Mouse (Mus musculus) hindbrain, postnatal 0 days (tissue): ENCODE results near the gene Olfr955. TPM values are rescaled to one million over a fixed set of nuclear protein-coding genes. Genes with fewer than 3 reads are reported as not detected.

ENCODE experiments used
- ATAC-seq: fragments of 200-750 bp; cut with Nextera tagmentation; 2 replicates; pipeline ENCODE4 v1.8.0; 2017; ENCODE audit warnings: mild to moderate bottlenecking, moderate TSS enrichment, moderate library complexity
- DNase-seq: peaks from one replicate; pipeline ENCODE4 v3.0.0-alpha.2; 2015; ENCODE audit warnings: low spot score
- H3K27ac ChIP-seq: fragments of 300-500 bp; sonication (generic); 2 replicates; pipeline ENCODE4 v1.5.1; 2014; ENCODE audit warnings: mild to moderate bottlenecking
- H3K27me3 ChIP-seq: fragments of 300-500 bp; sonication (generic); 2 replicates; pipeline ENCODE4 v1.6.1; 2014; ENCODE audit warnings: low read length, mixed read lengths; ENCODE audit not compliant: insufficient read depth
- H3K36me3 ChIP-seq: fragments of 300-500 bp; sonication (generic); 2 replicates; pipeline ENCODE4 v1.6.1; 2014; ENCODE audit warnings: low read length, mixed read lengths; ENCODE audit not compliant: insufficient read depth
- H3K4me1 ChIP-seq: fragments of 300-500 bp; sonication (generic); 2 replicates; pipeline ENCODE4 v1.6.1; 2014; ENCODE audit warnings: antibody characterized with exemption, low read length, mixed read lengths; ENCODE audit not compliant: insufficient read depth
- H3K4me2 ChIP-seq: fragments of 300-500 bp; sonication (generic); 2 replicates; pipeline ENCODE4 v1.6.1; 2014; ENCODE audit warnings: low read depth, mild to moderate bottlenecking, low read length, moderate library complexity, mixed read lengths
- H3K4me3 ChIP-seq: fragments of 300-500 bp; sonication (generic); 2 replicates; pipeline ENCODE4 v1.5.1; 2014; ENCODE audit warnings: low read length
- H3K9ac ChIP-seq: fragments of 300-500 bp; sonication (generic); replicated peaks from 2 replicates; pipeline ENCODE4 v1.6.1; 2014; ENCODE audit warnings: mild to moderate bottlenecking, low read length, moderate library complexity, mixed read lengths
- H3K9me3 ChIP-seq: fragments of 300-500 bp; sonication (generic); 2 replicates; pipeline ENCODE4 v1.6.1; 2016; ENCODE audit warnings: low read length, mixed read lengths
- CTCF ChIP-seq: IDR thresholded peaks from 2 replicates; pipeline ENCODE4 v1.5.1; 2016; ENCODE audit warnings: antibody characterized with exemption, control low read depth, low read depth
- WGBS: fragments of 180-500 bp; shearing (Covaris S2); extraction: QIAGEN DNeasy Blood & Tissue Kit; methylation state at CpG from one replicate; pipeline ENCODE4 v1.1.7; 2014; 5-methylcytosine and 5-hydroxymethylcytosine counted together
- polyA plus RNA-seq: library from polyadenylated mRNA; unstranded; fragments of >200 nt; fragmentation: Nextera tagmentation; extraction: Ambion mirVana; gene quantifications from 2 replicates; pipeline ENCODE4 v1.2.1, GENCODE M21; 2015
- total RNA-seq: library from RNA; depleted of rRNA; stranded (reverse); fragments of >200 nt; gene quantifications from 2 replicates; pipeline ENCODE4 v1.2.3, GENCODE M21; 2014; rRNA removed

Olfr955 gene
- total RNA-seq (not detected in 2 replicates), polyA plus RNA-seq (not detected in 2 replicates)

DNA sequence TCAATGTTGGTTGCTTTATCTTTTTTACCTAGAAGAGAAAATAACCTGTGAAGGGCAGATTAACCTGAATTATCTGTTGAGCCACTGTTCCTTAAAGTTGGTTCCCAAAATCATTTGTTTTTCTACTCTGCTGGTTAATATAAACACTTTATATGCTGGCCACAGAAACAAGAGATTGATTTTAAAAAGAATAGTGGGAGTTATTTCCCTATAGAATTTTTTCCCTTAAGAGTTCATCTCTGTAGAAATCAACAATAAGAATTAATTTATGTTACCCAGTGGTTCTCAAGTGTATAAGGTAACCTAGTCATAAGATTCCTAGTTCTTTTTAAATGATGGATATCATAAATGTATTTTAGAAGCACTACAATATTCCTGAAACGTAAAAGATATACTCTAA is at the start of gene Olfr955:
TSS of gene Olfr955 (minus strand) at position 101 of the 400 bp plus-strand sequence.
- H3K36me3 ChIP-seq, result no peaks in the 10 kb centered on the region
- H3K4me3 ChIP-seq, result no peak within 1 kb of the TSS
- no peaks in the 10 kb centered on the region for H3K9me3 ChIP-seq
- no peak within 1 kb of the TSS for H3K9ac ChIP-seq
- H3K4me2 ChIP-seq, result no peak within 1 kb of the TSS
- WGBS, result 56% methylated on average over 1 of the region's 1 CpGs
- no peaks in the 10 kb centered on the region for H3K27me3 ChIP-seq
- DNase-seq (no peak), ATAC-seq (no peak)
- no peak for TF ChIP-seq CTCF
- H3K27ac ChIP-seq, result no peak within 1 kb of the TSS
- H3K4me1 ChIP-seq, result no peaks in the 10 kb centered on the region

DNA sequence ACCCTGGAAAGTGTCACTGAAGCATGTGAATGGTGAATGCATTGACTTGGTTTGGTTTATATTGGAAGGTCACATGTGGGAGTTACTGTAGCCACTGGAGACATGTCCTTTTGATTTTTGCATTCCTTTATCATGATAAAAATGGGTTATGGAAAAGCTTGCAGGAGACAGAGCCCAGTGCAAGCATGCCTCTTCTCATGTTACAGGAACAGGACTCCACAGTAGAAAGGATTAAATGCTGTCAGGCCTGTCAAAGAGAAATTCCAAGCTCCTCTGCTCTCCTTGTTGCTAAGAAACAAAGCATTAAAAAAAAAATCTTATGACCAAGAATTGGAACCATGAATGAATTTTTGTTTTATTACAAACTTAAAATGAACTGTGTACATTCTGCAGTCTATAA is 46.9 kb upstream of the Olfr955 start:
- Histone ChIP-seq H3K27me3 (no peaks in the 10 kb centered on the region), H3K4me2 (no peak overlapping the region), H3K36me3 (no peaks in the 10 kb centered on the region), H3K27ac (no peak overlapping the region), H3K4me3 (no peak overlapping the region), H3K4me1 (no peaks in the 10 kb centered on the region), H3K9ac (no peak overlapping the region), H3K9me3 (no peaks in the 10 kb centered on the region)
- TF ChIP-seq CTCF, result no peak
- ATAC-seq (no peak), DNase-seq (no peak)

DNA sequence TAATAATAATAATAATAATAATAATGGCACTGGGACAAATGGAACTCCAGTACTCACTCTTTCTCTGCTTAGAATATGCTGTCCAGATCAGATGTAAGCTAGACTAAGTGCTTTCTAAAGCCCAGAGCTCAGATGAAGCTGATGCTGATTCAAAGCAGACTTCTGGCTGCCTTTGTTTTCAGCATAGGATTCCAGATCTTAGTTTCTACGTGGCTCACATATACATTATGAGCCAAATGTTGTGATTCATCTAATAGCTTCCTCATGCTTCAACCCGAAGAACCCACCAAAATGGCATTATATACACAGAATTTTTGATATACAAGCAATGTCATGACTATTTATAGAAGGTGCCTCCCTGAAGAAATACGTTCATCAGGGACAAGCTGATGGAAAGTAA is 43.8 kb upstream of the Olfr955 start, which contains the start of gene Olfr957:
TSS of gene Olfr957 (minus strand) at position 279 of the 400 bp plus-strand sequence.
- Histone ChIP-seq H3K27ac (no peak within 1 kb of the TSS), H3K4me2 (no peak within 1 kb of the TSS), H3K4me3 (no peak within 1 kb of the TSS), H3K4me1 (no peaks in the 10 kb centered on the region), H3K27me3 (no peaks in the 10 kb centered on the region), H3K9me3 (no peaks in the 10 kb centered on the region), H3K9ac (no peak within 1 kb of the TSS), H3K36me3 (no peaks in the 10 kb centered on the region)
- no peak for TF ChIP-seq CTCF
- no peak for ATAC-seq
- 77% methylated on average over 3 of the region's 3 CpGs for WGBS
- DNase-seq, result no peak

DNA sequence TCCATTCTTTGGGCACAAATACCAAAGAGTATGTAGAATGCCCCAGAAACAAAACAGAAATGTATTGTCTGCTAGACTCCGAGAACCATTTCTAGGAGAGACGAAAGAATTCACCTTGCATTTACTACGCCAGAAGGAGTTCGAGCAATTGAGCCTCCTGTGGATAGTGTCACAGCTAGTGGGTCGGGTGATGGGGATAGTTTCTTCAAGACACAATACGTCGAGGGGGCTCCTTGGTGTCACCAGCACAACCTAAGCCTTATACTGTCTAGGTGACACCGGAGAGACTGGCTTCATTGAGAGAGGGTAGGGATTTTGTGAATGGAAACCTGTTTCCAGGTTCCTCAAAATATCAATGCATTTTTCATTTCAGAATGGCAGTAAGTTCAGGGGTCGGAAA is 37.7 kb upstream of the Olfr955 start:
- DNase-seq, result no peak
- Histone ChIP-seq H3K4me3 (no peak overlapping the region), H3K36me3 (no peaks in the 10 kb centered on the region), H3K27ac (no peak overlapping the region), H3K9ac (no peak overlapping the region), H3K4me2 (no peak overlapping the region), H3K9me3 (no peaks in the 10 kb centered on the region), H3K4me1 (no peaks in the 10 kb centered on the region), H3K27me3 (no peaks in the 10 kb centered on the region)
- WGBS, result 72% methylated on average over 9 of the region's 9 CpGs
- peak; percentile 32; the same call in 1 of the 2 replicates for ATAC-seq
- no peak for TF ChIP-seq CTCF

DNA sequence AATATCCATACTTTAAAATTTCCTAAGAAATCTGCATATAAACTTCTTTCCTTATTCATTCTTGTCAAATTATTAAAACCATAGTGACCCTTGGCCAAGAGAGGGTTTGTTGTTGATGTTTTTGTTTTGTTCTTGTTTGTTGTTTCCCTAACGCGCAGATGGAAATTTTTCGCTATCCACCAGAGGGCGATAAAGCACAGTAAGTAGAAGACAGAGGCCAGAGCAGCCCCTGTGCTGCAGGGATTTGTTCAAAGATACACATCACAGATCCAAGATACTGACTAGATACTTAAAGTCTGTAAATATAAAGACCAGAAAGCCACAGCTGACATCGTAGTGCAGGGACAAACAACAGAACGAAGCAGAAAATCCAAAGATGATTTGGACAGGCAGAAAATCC is 37.3 kb upstream of the Olfr955 start:
- H3K27ac ChIP-seq, result no peak overlapping the region
- DNase-seq (peak; percentile 91), ATAC-seq (peak; percentile 78)
- WGBS, result 9% methylated on average over 6 of the region's 6 CpGs
- H3K36me3 ChIP-seq, result no peaks in the 10 kb centered on the region
- no peak overlapping the region for H3K4me3 ChIP-seq
- H3K4me2 ChIP-seq, result no peak overlapping the region
- TF ChIP-seq CTCF, result peak; percentile 84
- no peak overlapping the region for H3K9ac ChIP-seq
- no peaks in the 10 kb centered on the region for H3K4me1 ChIP-seq
- H3K27me3 ChIP-seq, result no peaks in the 10 kb centered on the region
- H3K9me3 ChIP-seq, result no peaks in the 10 kb centered on the region

DNA sequence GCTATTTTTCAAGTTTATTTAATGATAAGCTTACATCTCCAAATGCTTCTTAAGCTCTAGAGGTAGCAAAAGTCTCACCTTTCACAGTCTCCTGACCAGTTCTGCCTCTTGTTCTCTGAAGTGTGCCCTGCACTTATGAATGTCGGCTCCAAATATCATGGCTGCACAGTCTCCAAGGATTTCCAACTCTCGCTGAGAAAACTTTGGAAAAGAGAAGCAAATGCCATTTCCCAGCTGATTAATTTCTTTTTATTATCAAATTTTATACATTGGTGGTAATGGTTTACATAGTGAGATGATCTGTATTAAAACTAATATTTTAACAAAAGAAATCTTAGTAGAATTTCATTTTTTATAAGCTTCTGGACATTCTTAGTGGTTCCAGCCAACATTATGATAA is 22.2 kb upstream of the Olfr955 start, which contains the start of gene Olfr44:
TSS of gene Olfr44 (minus strand) at position 101 of the 400 bp plus-strand sequence.
- no peaks in the 10 kb centered on the region for H3K9me3 ChIP-seq
- H3K27ac ChIP-seq, result no peak within 1 kb of the TSS
- no peak for TF ChIP-seq CTCF
- H3K36me3 ChIP-seq, result no peaks in the 10 kb centered on the region
- no peaks in the 10 kb centered on the region for H3K27me3 ChIP-seq
- H3K4me1 ChIP-seq, result no peaks in the 10 kb centered on the region
- no peak within 1 kb of the TSS for H3K9ac ChIP-seq
- 91% methylated on average over 2 of the region's 2 CpGs for WGBS
- DNase-seq (no peak), ATAC-seq (no peak)
- no peak within 1 kb of the TSS for H3K4me2 ChIP-seq
- no peak within 1 kb of the TSS for H3K4me3 ChIP-seq

DNA sequence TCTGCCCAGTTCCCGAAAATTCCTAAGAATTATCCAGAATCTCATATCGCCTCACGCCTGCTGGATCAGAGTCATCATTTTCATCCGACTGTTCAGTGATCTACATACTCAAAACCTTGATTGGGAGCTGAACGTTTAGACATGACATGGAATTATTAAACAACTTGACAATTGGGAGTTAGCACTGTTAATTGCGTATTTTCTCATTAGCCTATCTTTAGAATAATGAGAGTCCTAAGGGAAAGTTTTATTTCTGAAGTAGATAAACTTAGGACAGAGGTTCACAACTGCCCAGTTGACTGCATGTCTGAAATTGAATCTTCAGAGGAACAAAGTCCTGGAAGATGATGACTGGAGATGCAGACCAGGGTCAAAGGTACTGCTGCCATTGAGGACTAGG is 15.3 kb downstream of the Olfr955 start, which contains the start of gene Olfr954:
TSS of gene Olfr954 (plus strand) at position 301 of the 400 bp plus-strand sequence.
- Histone ChIP-seq H3K4me1 (no peaks in the 10 kb centered on the region), H3K36me3 (no peaks in the 10 kb centered on the region), H3K9me3 (no peaks in the 10 kb centered on the region), H3K4me2 (no peak within 1 kb of the TSS), H3K4me3 (no peak within 1 kb of the TSS), H3K27ac (no peak within 1 kb of the TSS), H3K27me3 (no peaks in the 10 kb centered on the region), H3K9ac (no peak within 1 kb of the TSS)
- WGBS, result 86% methylated on average over 6 of the region's 6 CpGs
- DNase-seq (no peak), ATAC-seq (no peak)
- no peak for TF ChIP-seq CTCF
